Mouse (Mus musculus): ENCODE data around the gene Tppp2. TPM values are rescaled to one million over a fixed set of nuclear protein-coding genes. Genes with fewer than 3 reads are reported as not detected.
A peak's percentile ranks its signal among the peaks of the same experiment; 100 is the strongest.

Gene Tppp2
- total RNA-seq, 2 experiments from 2014 or later, result 1.8 TPM

DNA sequence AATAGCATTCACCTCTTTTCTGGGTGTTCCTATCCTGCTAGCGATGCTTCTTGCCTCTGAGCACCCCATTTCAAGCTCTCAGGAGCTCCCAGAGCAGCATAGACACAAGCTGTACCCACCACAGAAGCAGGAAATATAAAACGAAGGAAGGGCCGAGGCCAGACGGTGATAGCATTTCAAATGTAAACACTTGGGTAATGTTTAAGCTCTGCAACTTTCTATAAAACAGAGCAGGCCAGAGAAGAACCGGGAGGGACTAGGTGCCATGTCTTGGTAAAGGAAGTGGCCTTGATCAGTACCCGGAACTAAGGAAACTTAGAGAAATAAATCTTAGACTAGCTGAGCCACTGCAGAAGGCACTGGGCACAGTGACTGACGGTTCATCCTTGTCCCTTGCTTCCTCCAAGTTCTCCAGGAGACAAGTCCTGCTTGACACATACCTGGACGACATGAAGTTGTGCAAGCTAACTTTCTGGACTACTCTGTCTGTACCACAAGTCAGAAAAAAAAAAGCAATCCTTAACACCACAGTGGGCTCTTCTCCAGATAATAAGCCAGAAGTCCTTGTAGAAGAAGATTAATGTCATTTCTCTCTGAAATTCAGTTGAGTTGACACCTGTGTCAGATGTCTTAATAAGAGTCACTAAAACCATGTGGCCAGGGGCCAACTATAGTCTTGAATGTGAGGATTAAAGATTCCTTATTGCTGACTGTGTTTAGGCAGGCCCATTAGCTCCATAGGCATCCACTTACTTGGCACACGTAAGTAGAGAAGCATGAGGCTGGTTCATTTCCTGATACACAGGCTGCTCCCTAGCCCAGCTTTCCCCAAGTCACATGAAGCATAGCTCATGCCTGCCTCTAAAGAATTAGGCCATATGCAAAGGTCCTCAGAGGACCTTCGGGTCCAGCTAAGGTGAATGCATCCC is 14.1 kb downstream of the Tppp2 start:
- no peak for TF ChIP-seq CTCF (IDR thresholded peaks at IDR 0.05)
- no peak for DNase-seq
- Histone ChIP-seq H3K27ac (no peak overlapping the region), H3K4me3 (no peak overlapping the region)
- intact Hi-C loops (cut with DNase I), result no loop called here

DNA sequence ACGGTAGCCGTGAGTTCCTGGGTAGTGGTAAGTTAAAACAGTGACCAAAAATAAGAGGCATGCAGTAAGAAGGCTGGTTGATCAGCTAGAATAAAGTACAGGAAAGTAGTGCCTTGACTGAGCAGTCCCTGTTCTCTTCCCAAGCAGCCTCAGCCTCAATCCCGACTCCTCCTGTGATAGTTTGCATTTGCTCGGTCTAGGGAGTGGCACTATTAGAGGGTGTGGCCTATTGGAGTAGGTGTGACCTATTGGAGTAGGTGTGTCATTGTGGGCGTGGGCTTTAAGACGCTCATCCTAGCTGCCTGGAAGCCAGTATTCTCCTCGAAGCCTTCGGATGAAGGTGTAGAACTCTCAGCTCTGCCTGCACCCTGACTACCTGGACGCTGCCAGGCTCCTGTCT is 20.8 kb downstream of the Tppp2 start:
- H3K4me3 ChIP-seq, result no peak overlapping the region
- intact Hi-C loops (cut with DNase I), result no loop called here
- no peak for TF ChIP-seq CTCF (IDR thresholded peaks at IDR 0.05)
- no peak overlapping the region for H3K27ac ChIP-seq
- DNase-seq, result no peak

DNA sequence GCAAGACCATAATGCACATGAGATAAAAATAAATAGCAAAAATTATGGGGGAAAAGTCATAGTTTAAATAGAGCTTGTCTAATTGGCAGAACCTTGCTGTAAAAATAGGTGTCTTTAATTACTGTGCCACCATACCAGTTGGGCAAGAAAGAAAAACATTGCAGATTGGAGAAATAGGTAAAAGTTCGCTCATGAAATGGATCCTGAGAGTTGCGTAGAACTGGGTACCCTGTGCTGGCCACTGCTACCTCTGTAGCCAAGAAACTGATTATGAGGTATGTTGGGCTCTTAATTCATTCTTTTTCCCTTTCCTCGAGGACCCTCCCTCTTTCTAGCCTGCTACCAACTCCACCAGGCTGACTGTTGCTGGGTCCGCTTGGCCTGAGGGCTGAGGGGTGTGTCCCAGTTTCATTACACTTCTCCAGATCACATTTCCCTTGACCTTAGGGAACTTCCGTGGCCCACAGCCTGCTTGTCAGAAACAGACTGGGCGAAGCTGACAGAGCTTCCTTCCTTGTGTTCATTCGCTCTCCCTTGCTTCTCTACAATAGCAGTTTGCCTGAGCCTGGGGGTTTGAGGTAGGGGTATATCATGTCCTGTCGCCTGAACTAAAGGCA is 22.8 kb downstream of the Tppp2 start:
- peak; percentile 78 for DNase-seq
- no peak for TF ChIP-seq CTCF (IDR thresholded peaks at IDR 0.05)
- peak overlapping the region; percentile 91 for H3K27ac ChIP-seq
- peak overlapping the region; percentile 60 for H3K4me3 ChIP-seq
- intact Hi-C loops (cut with DNase I), result loop anchor here (5.0 kb wide), 1 partner anchor 46 kb away; no protein-coding TSS in a partner anchor

DNA sequence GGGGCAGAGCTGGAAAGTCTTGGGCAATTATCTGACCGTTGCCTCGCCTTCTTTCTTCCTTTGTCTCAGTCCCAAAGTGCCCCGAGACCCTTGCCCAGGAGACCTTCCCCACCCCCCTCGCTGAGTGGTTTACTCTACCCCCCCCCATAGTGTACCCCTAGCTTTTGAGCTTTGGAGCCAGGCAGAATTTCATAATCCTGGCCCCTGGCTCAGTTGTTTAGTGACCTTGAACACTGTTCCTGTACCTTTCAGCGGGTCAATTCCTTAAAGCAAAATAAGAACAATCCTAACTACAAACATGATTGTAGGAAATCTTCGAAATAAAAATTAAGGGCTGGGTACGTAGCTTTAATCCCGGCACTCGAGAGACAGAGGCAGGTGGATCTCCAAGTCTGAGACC is 23.4 kb downstream of the Tppp2 start:
- TF ChIP-seq CTCF (IDR thresholded peaks at IDR 0.05), result no peak
- H3K4me3 ChIP-seq, result peak overlapping the region; percentile 60
- no peak for DNase-seq
- intact Hi-C loops (cut with DNase I), result loop anchor here (5.0 kb wide), 1 partner anchor 46 kb away; no protein-coding TSS in a partner anchor
- H3K27ac ChIP-seq, result peak overlapping the region; percentile 91

DNA sequence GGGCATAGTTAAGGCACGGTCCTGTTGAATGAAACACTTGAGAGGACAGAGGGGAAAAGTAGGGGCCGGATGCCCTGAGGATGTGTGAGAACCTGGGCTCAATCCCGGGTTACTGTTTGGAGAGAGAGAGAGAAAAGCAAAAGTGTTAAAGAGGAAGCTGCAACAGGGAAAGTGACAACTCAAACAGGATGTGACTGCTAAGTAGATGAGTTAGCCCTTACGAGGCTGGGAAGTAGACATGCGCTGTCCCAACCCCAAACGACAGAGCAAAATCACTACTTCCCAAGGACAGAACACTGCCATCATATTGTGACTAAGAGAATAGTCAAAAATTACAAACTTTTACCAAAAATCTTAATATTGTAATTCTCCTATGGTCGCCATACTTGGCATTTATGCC is 24.0 kb downstream of the Tppp2 start:
- no peak for DNase-seq
- H3K27ac ChIP-seq, result peak overlapping the region; percentile 91
- TF ChIP-seq CTCF (IDR thresholded peaks at IDR 0.05), result no peak
- intact Hi-C loops (cut with DNase I), result loop anchor here (5.0 kb wide), 1 partner anchor 45 kb away; no protein-coding TSS in a partner anchor
- peak overlapping the region; percentile 60; the same call in 1 of the 2 replicates for H3K4me3 ChIP-seq

DNA sequence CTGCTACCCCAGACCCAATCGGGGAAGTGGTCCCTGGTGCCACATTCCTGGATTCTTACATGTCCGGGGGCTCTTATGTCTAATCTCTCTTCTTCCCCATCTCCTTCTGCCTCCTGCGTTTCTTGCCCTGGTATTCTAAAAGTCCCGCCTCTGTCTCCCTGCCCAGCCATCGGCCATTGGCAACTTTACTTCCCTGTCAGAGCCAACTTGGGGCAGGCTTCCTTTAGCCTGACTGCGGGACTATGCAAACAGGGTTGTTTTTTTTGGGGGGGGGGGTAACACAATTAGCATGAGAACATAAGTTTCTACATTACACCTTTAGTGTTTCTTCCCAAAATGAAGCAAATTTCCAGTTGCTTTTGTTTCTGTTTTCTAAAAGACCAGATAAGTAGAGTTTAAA is 25.1 kb downstream of the Tppp2 start:
- Histone ChIP-seq H3K4me3 (peak overlapping the region; percentile 26; the same call in 1 of the 2 replicates), H3K27ac (no peak overlapping the region)
- intact Hi-C loops (cut with DNase I), result loop anchor here (5.0 kb wide), 1 partner anchor 44 kb away; no protein-coding TSS in a partner anchor
- DNase-seq, result peak; percentile 37
- TF ChIP-seq CTCF (IDR thresholded peaks at IDR 0.05), result no peak

DNA sequence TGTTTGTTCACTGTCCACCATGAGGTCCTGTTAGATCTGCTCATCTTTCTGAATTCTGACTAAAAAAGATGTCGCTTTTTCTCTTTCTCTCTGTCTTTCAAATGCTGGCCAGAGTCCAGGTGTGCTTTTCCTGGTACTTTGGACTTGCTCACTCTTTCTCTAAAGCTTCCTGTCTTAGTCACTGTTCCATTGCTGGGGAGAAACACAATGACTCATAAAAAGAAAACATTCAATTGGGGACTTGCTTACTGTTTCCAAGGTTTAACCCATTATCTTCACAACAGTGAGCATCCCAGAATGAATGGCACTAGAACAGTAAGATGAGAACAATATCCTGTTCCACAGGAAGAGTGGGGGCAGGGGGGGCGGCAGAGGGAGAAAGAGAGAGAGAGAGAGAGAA is 42.1 kb downstream of the Tppp2 start:
- DNase-seq, result no peak
- TF ChIP-seq CTCF (IDR thresholded peaks at IDR 0.05), result no peak
- Histone ChIP-seq H3K4me3 (no peak overlapping the region), H3K27ac (no peak overlapping the region)
- intact Hi-C loops (cut with DNase I), result no loop called here

DNA sequence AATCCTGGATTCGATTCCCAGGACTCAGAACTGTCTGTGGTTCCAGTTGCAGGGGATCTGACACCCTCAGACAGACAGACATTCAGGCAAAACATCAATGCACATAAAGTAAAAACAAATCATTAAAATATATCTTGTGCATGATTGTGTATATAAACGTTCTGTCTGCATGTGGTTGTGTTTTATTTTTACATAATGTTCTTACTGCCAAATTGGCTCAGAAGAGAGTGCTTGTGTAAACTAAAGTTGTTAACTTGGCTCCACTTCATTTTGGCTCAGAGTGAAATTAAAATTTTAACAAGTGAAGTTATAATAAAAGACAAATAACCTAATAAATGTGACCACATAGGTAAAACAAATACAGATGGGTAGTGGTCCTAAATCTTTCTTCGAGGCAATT is 49.2 kb downstream of the Tppp2 start:
- Histone ChIP-seq H3K4me3 (no peak overlapping the region), H3K27ac (no peak overlapping the region)
- no peak for TF ChIP-seq CTCF (IDR thresholded peaks at IDR 0.05)
- intact Hi-C loops (cut with DNase I), result no loop called here
- no peak for DNase-seq

Other genes starting within 250 kb of the Tppp2 start
- gene Gm17079, start 223.0 kb upstream of the Tppp2 start, total RNA-seq (2021), result not detected
- gene Gm5800, start 201.2 kb upstream of the Tppp2 start, total RNA-seq (2021), result not detected
- gene Ang4, start 144.8 kb upstream of the Tppp2 start, total RNA-seq (2021), result not detected
- not detected for gene AY358078, start 118.4 kb upstream of the Tppp2 start, total RNA-seq (2021)
- gene Ear6, start 64.7 kb upstream of the Tppp2 start, total RNA-seq (2021), result not detected
- gene Mettl17, start 33.6 kb upstream of the Tppp2 start, total RNA-seq (2021), result 10 to 100 TPM; 11.5 to 12.9 TPM
- 1 to 10 TPM in 1 of 2 experiments, under 1 TPM in 1; 0.69 to 1.1 TPM for gene Slc39a2, start 25.5 kb upstream of the Tppp2 start, total RNA-seq (2021)
- 1,000 to 10,000 TPM; 1,660 to 1,958 TPM for gene Ndrg2, start 4.3 kb upstream of the Tppp2 start, total RNA-seq (2021)
- gene Rnase13, start 4.3 kb downstream of the Tppp2 start, total RNA-seq (2021), result not detected
- gene Arhgef40, start 66.3 kb downstream of the Tppp2 start, total RNA-seq (2021), result 10 to 100 TPM in 1 of 2 experiments, 1 to 10 TPM in 1; 9.6 to 14.1 TPM
- gene Tmem253, start 97.2 kb downstream of the Tppp2 start, total RNA-seq (2021), result 1 to 10 TPM in 1 of 2 experiments, under 1 TPM in 1; 0.46 to 2.6 TPM
- gene Zfp219, start 102.3 kb downstream of the Tppp2 start, total RNA-seq (2021), result 10 to 100 TPM; 13.5 to 13.8 TPM
- gene Olfr221, start 124.0 kb downstream of the Tppp2 start, total RNA-seq (2021), result not detected
- gene Hnrnpc, start 185.6 kb downstream of the Tppp2 start, total RNA-seq (2021), result 100 to 1,000 TPM in 1 of 2 experiments, 10 to 100 TPM in 1; 81.7 to 100 TPM
- gene Rpgrip1, start 192.3 kb downstream of the Tppp2 start, total RNA-seq (2021), result not detected